Mouse (Mus musculus) CH12.LX (cell line): ENCODE results near the gene Spata13. TPM values are rescaled to one million over a fixed set of nuclear protein-coding genes. Genes with fewer than 3 reads are reported as not detected.

ENCODE experiments used
- DNase-seq: peaks from one replicate; pipeline ENCODE4 v3.0.0-alpha.2; 2013; ENCODE audit errors: extremely low read depth
- H3K27ac ChIP-seq: 2 replicates; pipeline ENCODE4 v1.5.1; 2012; ENCODE audit warnings: low read depth, mild to moderate bottlenecking, control low read depth, moderate library complexity; ENCODE audit not compliant: insufficient read depth
- H3K27me3 ChIP-seq: replicated peaks from 2 replicates; pipeline ENCODE3; 2012; ENCODE audit warnings: inconsistent platforms
- H3K36me3 ChIP-seq, 2 experiments: replicated peaks in 1 of 2; 2 replicates each; pipeline versions ENCODE3 to v1.6.1; 2012; ENCODE audit warnings: inconsistent platforms in 1 of 2, low read length in 1 of 2, mild to moderate bottlenecking in 1 of 2, mixed read lengths in 1 of 2, moderate library complexity in 1 of 2; ENCODE audit not compliant: control insufficient read depth in 1 of 2, insufficient read depth in 1 of 2
- H3K4me1 ChIP-seq, 2 experiments: 2 replicates each; pipeline ENCODE4 v1.6.1; 2012; ENCODE audit warnings: inconsistent platforms in 1 of 2, moderate library complexity in 1 of 2; ENCODE audit not compliant: insufficient read depth in 2 of 2, control insufficient read depth in 1 of 2
- H3K4me2 ChIP-seq: 2 replicates; pipeline ENCODE4 v1.6.1; 2012; ENCODE audit warnings: low read depth, mild to moderate bottlenecking, control low read depth; ENCODE audit not compliant: poor library complexity, insufficient read depth, severe bottlenecking
- H3K4me3 ChIP-seq, 3 experiments: fragments of 150-350 bp in 1 of 3; sonication (generic) in 1 of 3; replicated peaks in 1 of 3; 2 replicates each; pipeline versions ENCODE3 to v1.5.1; 2011 to 2012; ENCODE audit warnings: low read depth in 2 of 3, low read length in 2 of 3, mild to moderate bottlenecking in 2 of 3, moderate library complexity in 2 of 3, control low read depth in 1 of 3, improper control_type of control experiment in 1 of 3, inconsistent platforms in 1 of 3, mixed read lengths in 1 of 3; ENCODE audit not compliant: poor library complexity in 1 of 3
- H3K79me2 ChIP-seq: replicated peaks from 2 replicates; pipeline ENCODE4 v1.6.1; 2012; ENCODE audit warnings: mild to moderate bottlenecking, moderate library complexity; ENCODE audit not compliant: control insufficient read depth, poor library complexity, insufficient read depth, severe bottlenecking; ENCODE audit errors: extremely low read depth
- H3K9ac ChIP-seq: 2 replicates; pipeline ENCODE4 v1.6.1; 2012; ENCODE audit warnings: low read depth, mild to moderate bottlenecking, control low read depth, moderate library complexity; ENCODE audit not compliant: insufficient read depth
- H3K9me3 ChIP-seq: replicated peaks from 2 replicates; pipeline ENCODE3; 2012; ENCODE audit warnings: low read length, inconsistent platforms, mixed read lengths
- BHLHE40 ChIP-seq: IDR thresholded peaks from 2 replicates; pipeline ENCODE4 v1.6.1; 2011; ENCODE audit warnings: mild to moderate bottlenecking, low read depth, low read length, improper control_type of control experiment
- CHD1 ChIP-seq: IDR thresholded peaks from 2 replicates; pipeline ENCODE4 v1.6.1; 2012; ENCODE audit warnings: low read depth, low read length, improper control_type of control experiment, inconsistent platforms
- CTCF ChIP-seq, 2 experiments: IDR thresholded peaks in 1 of 2; conservative IDR thresholded peaks in 1 of 2; 2 replicates each; pipeline ENCODE4 v1.5.1; 2011 to 2012; ENCODE audit warnings: low read depth in 2 of 2, low read length in 2 of 2, improper control_type of control experiment in 1 of 2, inconsistent platforms in 1 of 2, mild to moderate bottlenecking in 1 of 2, moderate library complexity in 1 of 2
- E2F4 ChIP-seq: IDR thresholded peaks from 2 replicates; pipeline ENCODE4 v1.6.1; 2011; ENCODE audit warnings: low read depth, low read length, improper control_type of control experiment; ENCODE audit not compliant: insufficient replicate concordance
- ELF1 ChIP-seq: IDR thresholded peaks from 2 replicates; pipeline ENCODE4 v1.6.1; 2014; ENCODE audit warnings: low read depth, mild to moderate bottlenecking, inconsistent platforms, low read length, improper control_type of control experiment
- EP300 ChIP-seq: IDR thresholded peaks from 2 replicates; pipeline ENCODE4 v1.6.1; 2011; ENCODE audit warnings: low read length, improper control_type of control experiment
- ETS1 ChIP-seq: conservative IDR thresholded peaks from 2 replicates; pipeline ENCODE4 v1.6.1; 2012; ENCODE audit warnings: low read depth, mild to moderate bottlenecking, inconsistent platforms, low read length, improper control_type of control experiment, moderate library complexity
- HCFC1 ChIP-seq: IDR thresholded peaks from 2 replicates; pipeline ENCODE4 v1.6.1; 2012; ENCODE audit warnings: low read depth, mild to moderate bottlenecking, inconsistent platforms, low read length, improper control_type of control experiment
- JUN ChIP-seq: IDR thresholded peaks from 2 replicates; pipeline ENCODE4 v1.6.1; 2011; ENCODE audit warnings: low read depth, mild to moderate bottlenecking, low read length, improper control_type of control experiment, moderate library complexity; ENCODE audit not compliant: insufficient read depth
- MAFK ChIP-seq: IDR thresholded peaks from 2 replicates; pipeline ENCODE4 v1.6.1; 2011; ENCODE audit warnings: low read length, improper control_type of control experiment; ENCODE audit not compliant: insufficient replicate concordance
- MAX ChIP-seq: IDR thresholded peaks from 2 replicates; pipeline ENCODE4 v1.6.1; 2011; ENCODE audit warnings: low read length, improper control_type of control experiment
- MAZ ChIP-seq: IDR thresholded peaks from 2 replicates; pipeline ENCODE4 v1.6.1; 2012; ENCODE audit warnings: low read depth, mild to moderate bottlenecking, inconsistent platforms, low read length, improper control_type of control experiment, moderate library complexity
- MYC ChIP-seq: IDR thresholded peaks from 2 replicates; pipeline ENCODE4 v1.6.1; 2011; ENCODE audit warnings: low read depth, mild to moderate bottlenecking, improper control_type of control experiment, low read length
- NRF1 ChIP-seq: IDR thresholded peaks from 2 replicates; pipeline ENCODE4 v1.6.1; 2014; ENCODE audit warnings: low read depth, mild to moderate bottlenecking, inconsistent platforms, low read length, improper control_type of control experiment, moderate library complexity
- PAX5 ChIP-seq: IDR thresholded peaks from 2 replicates; pipeline ENCODE4 v1.6.1; 2012; ENCODE audit warnings: low read length, inconsistent platforms, mixed read lengths
- POLR2AphosphoS2 ChIP-seq: IDR thresholded peaks from 2 replicates; pipeline ENCODE4 v1.6.1; 2011; ENCODE audit warnings: low read depth, low read length, improper control_type of control experiment
- RCOR1 ChIP-seq: conservative IDR thresholded peaks from 2 replicates; pipeline ENCODE4 v1.6.1; 2012; ENCODE audit warnings: low read depth, mild to moderate bottlenecking, inconsistent platforms, low read length, improper control_type of control experiment
- SIN3A ChIP-seq: IDR thresholded peaks from 2 replicates; pipeline ENCODE4 v1.6.1; 2012; ENCODE audit warnings: low read length, improper control_type of control experiment, inconsistent platforms
- TCF12 ChIP-seq: IDR thresholded peaks from 2 replicates; pipeline ENCODE4 v1.6.1; 2014; ENCODE audit warnings: low read depth, mild to moderate bottlenecking, inconsistent platforms, low read length, improper control_type of control experiment
- USF2 ChIP-seq: conservative IDR thresholded peaks from 2 replicates; pipeline ENCODE4 v1.6.1; 2011; ENCODE audit warnings: low read depth, low read length, improper control_type of control experiment
- ZC3H11A ChIP-seq: IDR thresholded peaks from 2 replicates; pipeline ENCODE4 v1.6.1; 2012; ENCODE audit warnings: low read depth, mild to moderate bottlenecking, inconsistent platforms, low read length, improper control_type of control experiment
- ZMIZ1 ChIP-seq: IDR thresholded peaks from 2 replicates; pipeline ENCODE4 v1.6.1; 2012; ENCODE audit warnings: low read depth, mild to moderate bottlenecking, inconsistent platforms, low read length, improper control_type of control experiment
- dilution Hi-C: fragments of 300-500 bp; cut with MboI; formaldehyde crosslinking; loops from 2 replicates; pipeline ENCODE4 v1.14.3; 2020; ENCODE audit warnings: low sequenced_read_pairs; ENCODE audit not compliant: extremely low pct_unique_long_range_greater_than_20kb, extremely low pct_ligation_motif_present
- in situ Hi-C: fragments of 300-500 bp; cut with MboI; formaldehyde crosslinking; loops from 3 replicates; pipeline ENCODE4 v1.14.3; 2019; ENCODE audit warnings: low sequenced_read_pairs, low pct_ligation_motif_present, low pct_unique_long_range_greater_than_20kb, mixed read lengths
- polyA plus RNA-seq: library from polyadenylated mRNA; unstranded; fragments of >175 nt; gene quantifications from 2 replicates; pipeline ENCODE4 v1.2.1, GENCODE M21; 2012; ENCODE audit warnings: low read depth; ENCODE audit not compliant: insufficient read length
- total RNA-seq, 2 experiments: library from RNA; depleted of rRNA; stranded (reverse); fragments of 300-350 nt in 1 of 2; fragments of >200 nt in 1 of 2; gene quantifications; 2 replicates each; pipeline ENCODE4 v1.2.3; 2012 to 2014

Gene Spata13
- total and polyA plus RNA-seq, 3 experiments = 11.6 to 15.9 (median 13.6) TPM

DNA sequence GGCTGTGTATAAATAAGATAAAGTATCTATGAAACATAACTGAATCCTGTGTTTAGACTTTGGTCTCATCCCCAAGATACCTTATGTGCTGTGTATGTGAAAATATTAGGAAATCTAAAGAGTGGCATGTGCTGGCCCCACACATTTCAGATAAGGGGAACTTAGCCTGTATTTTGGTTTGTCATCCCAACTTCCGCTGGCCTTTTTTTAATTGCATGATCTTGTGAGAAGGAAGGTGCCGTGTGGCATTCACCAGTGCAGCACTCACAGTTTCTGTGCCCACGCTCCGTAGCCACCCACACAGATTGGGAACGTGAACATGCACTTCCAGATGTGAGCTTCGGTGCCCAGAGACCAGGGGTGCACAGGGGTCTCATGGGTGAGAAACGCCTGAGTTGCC, 123.9 kb downstream of the Spata13 start:
- Histone ChIP-seq H3K27ac (no peak overlapping the region), H3K4me2 (no peak overlapping the region), H3K36me3 (peaks cover 90 to 97% of the 10 kb centered on the region in 2 experiments), H3K4me1 (no peaks in the 10 kb centered on the region), H3K79me2 (no peaks in the 10 kb centered on the region), H3K9me3 (no peaks in the 10 kb centered on the region), H3K9ac (no peak overlapping the region), H3K27me3 (no peaks in the 10 kb centered on the region), H3K4me3 (no peak overlapping the region)
- no peak for TF ChIP-seq RCOR1
- no peak for TF ChIP-seq SIN3A
- TF ChIP-seq CTCF (conservative IDR thresholded peaks at IDR 0.05 in 1 of 2, IDR thresholded peaks at IDR 0.05 in 1 of 2; ENCODE audit: low read depth in 2 of 2, low read length in 2 of 2) = no peak
- TF ChIP-seq MAFK = no peak
- no peak for TF ChIP-seq MYC
- TF ChIP-seq MAZ = no peak
- TF ChIP-seq POLR2AphosphoS2 = no peak
- TF ChIP-seq ETS1 = no peak
- TF ChIP-seq E2F4 = no peak
- TF ChIP-seq BHLHE40 = no peak
- TF ChIP-seq PAX5 = no peak
- no peak for TF ChIP-seq TCF12
- no peak for TF ChIP-seq EP300
- TF ChIP-seq NRF1 = no peak
- TF ChIP-seq CHD1 = no peak
- TF ChIP-seq HCFC1 = no peak
- no peak for TF ChIP-seq USF2
- TF ChIP-seq MAX = no peak
- no peak for TF ChIP-seq JUN
- in situ Hi-C loops (no loop called here), dilution Hi-C loops (no loop called here)
- DNase-seq = no peak

DNA sequence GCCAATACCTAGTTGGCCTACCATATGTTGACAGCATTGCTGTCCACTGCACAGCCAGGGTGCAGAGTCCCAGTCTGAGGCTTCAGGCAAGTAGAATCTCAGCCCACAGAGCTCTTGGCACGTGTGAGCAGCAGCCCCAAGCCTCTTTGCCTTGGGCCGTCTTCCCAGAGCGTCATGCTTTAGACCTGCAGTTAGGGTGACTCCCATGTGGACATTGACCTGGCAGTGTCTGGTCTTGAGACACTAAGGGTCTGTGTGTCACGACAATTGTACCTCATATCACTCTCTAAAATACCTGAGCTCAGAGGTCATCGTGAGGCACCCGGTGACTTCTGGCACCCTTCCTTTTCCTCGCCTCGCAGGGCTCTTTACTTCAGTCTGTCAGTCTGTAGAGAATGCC, 125.3 kb downstream of the Spata13 start:
- Histone ChIP-seq H3K4me2 (no peak overlapping the region), H3K36me3 (peaks cover 81 to 96% of the 10 kb centered on the region in 2 experiments)

More for the DNA sequence above, 125.3 kb downstream of the Spata13 start:
- Histone ChIP-seq H3K27ac (no peak overlapping the region), H3K4me1 (no peaks in the 10 kb centered on the region), H3K9me3 (no peaks in the 10 kb centered on the region), H3K27me3 (no peaks in the 10 kb centered on the region), H3K9ac (no peak overlapping the region)
- dilution Hi-C loops = no loop called here
- no peak for DNase-seq
- TF ChIP-seq SIN3A (no peak), CTCF (conservative IDR thresholded peaks at IDR 0.05 in 1 of 2, IDR thresholded peaks at IDR 0.05 in 1 of 2; ENCODE audit: low read depth in 2 of 2, low read length in 2 of 2) (no peak), ZMIZ1 (no peak), ELF1 (no peak), ZC3H11A (no peak), HCFC1 (no peak)
- TF ChIP-seq, all 38 proteins: peak for 0
- Histone ChIP-seq H3K4me3 (no peak overlapping the region), H3K79me2 (no peaks in the 10 kb centered on the region)
- in situ Hi-C loops = no loop called here
